Mouse (Mus musculus) liver, embryonic 14.5 days (tissue): ENCODE data around the gene Ptpn13. TPM values are rescaled to one million over a fixed set of nuclear protein-coding genes. Genes with fewer than 3 reads are reported as not detected.

Experiments
- ATAC-seq: fragments of 200-750 bp; cut with Nextera tagmentation; 2 replicates; pipeline ENCODE4 v1.8.0; 2017; ENCODE audit warnings: moderate number of reproducible peaks, mild to moderate bottlenecking, moderate library complexity; ENCODE audit not compliant: insufficient read depth
- DNase-seq, 3 experiments: peaks; one replicate each; pipeline ENCODE4 v3.0.0-alpha.2; 2012 to 2013; ENCODE audit warnings: low read depth in 3 of 3, low spot score in 3 of 3
- H3K27ac ChIP-seq: fragments of 300-500 bp; sonication (generic); 2 replicates; pipeline ENCODE4 v1.5.1; 2014; ENCODE audit warnings: moderate library complexity, mild to moderate bottlenecking, control low read depth, inconsistent platforms
- H3K27me3 ChIP-seq: fragments of 300-500 bp; sonication (generic); 2 replicates; pipeline ENCODE4 v1.6.1; 2014; ENCODE audit warnings: mild to moderate bottlenecking, low read length, moderate library complexity; ENCODE audit not compliant: control insufficient read depth, insufficient read depth
- H3K36me3 ChIP-seq: fragments of 300-500 bp; sonication (generic); replicated peaks from 2 replicates; pipeline ENCODE4 v1.6.1; 2014; ENCODE audit warnings: low read depth; ENCODE audit not compliant: control insufficient read depth, insufficient read depth
- H3K4me1 ChIP-seq, 2 experiments: fragments of 200-500 bp in 1 of 2; fragments of 300-500 bp in 1 of 2; sonication (generic) in 1 of 2; replicated peaks; 2 replicates each; pipeline ENCODE4 v1.6.1; 2012 to 2014; ENCODE audit warnings: antibody characterized with exemption in 1 of 2, inconsistent platforms in 1 of 2, low read length in 1 of 2; ENCODE audit not compliant: control insufficient read depth in 2 of 2, insufficient read depth in 2 of 2
- H3K4me2 ChIP-seq: fragments of 300-500 bp; sonication (generic); 2 replicates; pipeline ENCODE4 v1.6.1; 2014; ENCODE audit warnings: low read depth, mild to moderate bottlenecking, control low read depth, moderate library complexity
- H3K4me3 ChIP-seq, 2 experiments: fragments of 200-500 bp in 1 of 2; fragments of 300-500 bp in 1 of 2; sonication (generic) in 1 of 2; 2 replicates each; pipeline ENCODE4 v1.5.1; 2012 to 2014; ENCODE audit warnings: low read depth in 2 of 2, low read length in 2 of 2, mild to moderate bottlenecking in 2 of 2, control low read depth in 1 of 2, inconsistent platforms in 1 of 2, moderate library complexity in 1 of 2; ENCODE audit not compliant: insufficient read depth in 1 of 2
- H3K9ac ChIP-seq: fragments of 300-500 bp; sonication (generic); replicated peaks from 2 replicates; pipeline ENCODE4 v1.6.1; 2014; ENCODE audit warnings: mild to moderate bottlenecking, control low read depth, moderate library complexity
- H3K9me3 ChIP-seq: fragments of 300-500 bp; sonication (generic); 2 replicates; pipeline ENCODE4 v1.6.1; 2016; ENCODE audit warnings: low read length, mixed read lengths; ENCODE audit not compliant: control insufficient read depth
- CTCF ChIP-seq: IDR thresholded peaks from 2 replicates; pipeline ENCODE4 v1.5.1; 2016; ENCODE audit warnings: antibody characterized with exemption, low read depth, control low read depth
- EP300 ChIP-seq: IDR thresholded peaks from 2 replicates; pipeline ENCODE4 v1.6.1; 2016; ENCODE audit warnings: antibody characterized with exemption, low read depth
- WGBS: fragments of 180-500 bp; shearing (Covaris S2); extraction: QIAGEN DNeasy Blood & Tissue Kit; methylation state at CpG from one replicate; pipeline ENCODE4 v1.1.7; 2014; ENCODE audit not compliant: insufficient replicate concordance; 5-methylcytosine and 5-hydroxymethylcytosine counted together
- polyA plus RNA-seq, 2 experiments: library from polyadenylated mRNA; depleted of rRNA in 1 of 2; stranded (reverse) in 1 of 2; unstranded in 1 of 2; fragments of >200 nt; fragmentation: Nextera tagmentation in 1 of 2; extraction: Ambion mirVana in 1 of 2; gene quantifications; 2 replicates each; pipeline versions ENCODE4 v1.2.1 to v1.2.3; 2012 to 2014

Gene Ptpn13
- polyA plus RNA-seq, 2 experiments, result 0.53 to 1.0 TPM

DNA sequence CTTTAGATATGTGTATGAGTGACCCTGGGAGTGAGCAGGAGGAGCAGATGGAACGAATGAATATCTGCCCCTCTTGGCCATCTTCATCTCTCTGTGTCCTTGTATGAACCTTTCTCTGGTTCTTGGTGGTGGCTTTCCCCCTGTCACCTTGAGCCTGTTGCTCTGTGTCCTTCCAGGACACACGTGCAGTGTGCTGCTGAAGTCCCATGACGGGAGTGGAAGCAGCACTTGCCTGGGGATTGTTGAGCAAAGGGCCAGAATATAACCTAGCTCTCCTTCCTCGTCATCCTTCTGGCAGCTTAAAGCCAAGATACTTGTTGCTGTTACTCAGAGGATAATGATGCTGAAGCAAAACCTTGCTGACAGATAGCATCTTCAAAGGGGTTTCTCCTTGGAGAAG lies 39.3 kb downstream of the Ptpn13 start:
- H3K27ac ChIP-seq, result no peak overlapping the region
- no peaks in the 10 kb centered on the region for H3K36me3 ChIP-seq
- 56% methylated on average over 4 of the region's 4 CpGs for WGBS
- H3K9ac ChIP-seq, result no peak overlapping the region
- H3K4me3 ChIP-seq, result no peak overlapping the region
- ATAC-seq (no peak), DNase-seq (no peak)
- H3K27me3 ChIP-seq, result no peaks in the 10 kb centered on the region
- H3K9me3 ChIP-seq, result no peaks in the 10 kb centered on the region
- no peak overlapping the region for H3K4me2 ChIP-seq
- no peaks in the 10 kb centered on the region for H3K4me1 ChIP-seq
- no peak for TF ChIP-seq EP300
- no peak for TF ChIP-seq CTCF

DNA sequence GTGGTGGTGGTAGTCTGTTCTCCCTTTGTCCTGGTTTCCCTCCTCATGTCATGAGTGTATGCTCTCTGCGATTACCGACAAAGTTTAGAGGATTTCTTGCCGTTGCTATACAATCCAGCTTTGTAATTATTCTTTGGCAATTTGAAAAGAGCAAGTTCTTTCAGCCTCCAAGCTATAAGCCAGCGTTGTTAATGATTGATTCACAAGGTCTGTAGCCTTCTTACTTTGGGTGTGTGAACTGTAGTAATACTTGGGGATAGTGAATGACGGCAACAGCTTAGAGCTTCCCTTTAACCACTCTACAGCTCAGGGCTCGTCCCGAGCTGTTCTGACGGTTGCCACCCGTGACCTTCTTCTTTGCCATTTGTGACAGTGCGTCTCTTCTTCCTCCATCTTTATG lies 39.8 kb downstream of the Ptpn13 start:
- no peak overlapping the region for H3K4me2 ChIP-seq
- no peak for TF ChIP-seq EP300
- no peak for TF ChIP-seq CTCF
- 70% methylated on average over 10 of the region's 10 CpGs for WGBS
- ATAC-seq (no peak), DNase-seq (no peak)
- H3K27ac ChIP-seq, result no peak overlapping the region
- H3K4me1 ChIP-seq, result no peaks in the 10 kb centered on the region
- no peaks in the 10 kb centered on the region for H3K36me3 ChIP-seq
- no peaks in the 10 kb centered on the region for H3K27me3 ChIP-seq
- no peaks in the 10 kb centered on the region for H3K9me3 ChIP-seq
- no peak overlapping the region for H3K9ac ChIP-seq
- no peak overlapping the region for H3K4me3 ChIP-seq

DNA sequence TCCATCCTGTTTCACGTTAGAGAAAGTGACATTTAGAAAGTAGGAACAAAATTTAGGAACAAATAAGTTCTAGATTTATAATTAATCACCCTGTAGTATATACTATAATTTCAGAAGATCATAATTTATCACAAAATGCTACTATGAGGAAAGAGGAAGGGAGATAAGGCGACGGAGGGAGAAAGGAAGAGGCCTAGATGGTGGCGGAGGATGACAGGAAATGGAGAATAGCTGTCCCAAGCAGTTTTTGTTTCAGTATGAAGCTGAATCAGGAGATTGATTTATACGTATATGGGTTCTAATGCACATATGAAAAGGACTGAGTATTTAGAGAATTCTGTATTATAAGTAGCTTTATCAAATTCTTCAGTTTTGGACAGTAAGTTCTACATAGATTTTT lies 47.7 kb downstream of the Ptpn13 start:
- no peaks in the 10 kb centered on the region for H3K4me1 ChIP-seq
- TF ChIP-seq EP300 (no peak), CTCF (no peak)
- no peaks in the 10 kb centered on the region for H3K27me3 ChIP-seq
- no peak overlapping the region for H3K27ac ChIP-seq
- H3K9ac ChIP-seq, result no peak overlapping the region
- no peak for ATAC-seq
- no peak overlapping the region for H3K4me3 ChIP-seq
- 19% methylated on average over 5 of the region's 5 CpGs for WGBS
- H3K9me3 ChIP-seq, result no peaks in the 10 kb centered on the region
- H3K36me3 ChIP-seq, result no peaks in the 10 kb centered on the region
- no peak overlapping the region for H3K4me2 ChIP-seq
- no peak for DNase-seq

DNA sequence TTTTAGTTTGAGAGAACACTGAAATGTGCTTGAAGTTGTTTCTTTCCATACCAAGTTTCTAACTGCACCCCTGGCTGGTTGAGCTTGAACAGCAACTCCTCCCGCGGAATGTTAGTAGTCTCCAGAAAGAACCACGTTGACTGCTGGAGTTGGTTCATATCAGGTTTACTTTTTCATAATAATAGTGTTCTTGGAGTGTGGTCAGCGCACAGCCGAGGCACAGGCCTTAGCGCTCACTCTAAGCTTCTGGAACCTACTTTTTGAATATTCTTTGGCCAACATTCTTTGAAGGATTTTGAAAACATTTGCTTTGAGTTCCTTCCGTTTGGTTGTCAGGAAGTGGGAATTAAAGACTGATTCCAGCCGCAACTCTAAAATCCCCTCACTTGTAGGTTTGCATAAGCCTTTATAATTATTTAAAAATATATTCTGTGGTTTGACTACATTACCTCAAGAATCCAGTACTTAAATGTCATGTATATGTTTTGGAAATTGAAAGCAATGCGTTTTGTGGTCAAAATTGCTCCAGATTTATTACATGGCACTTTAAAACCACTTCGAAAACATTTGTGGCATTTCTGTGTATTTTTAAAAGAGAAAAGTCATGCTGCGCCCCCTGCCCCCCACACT lies 48.6 kb downstream of the Ptpn13 start:
- no peaks in the 10 kb centered on the region for H3K36me3 ChIP-seq
- TF ChIP-seq CTCF (no peak), EP300 (no peak)
- no peak for DNase-seq
- no peaks in the 10 kb centered on the region for H3K27me3 ChIP-seq
- no peak overlapping the region for H3K9ac ChIP-seq
- H3K4me2 ChIP-seq, result no peak overlapping the region
- no peaks in the 10 kb centered on the region; a peak in 1 of 4 replicates for H3K4me1 ChIP-seq
- no peak for ATAC-seq
- no peak overlapping the region for H3K27ac ChIP-seq
- WGBS, result 73% methylated on average over 11 of the region's 11 CpGs
- H3K9me3 ChIP-seq, result no peaks in the 10 kb centered on the region
- H3K4me3 ChIP-seq, result no peak overlapping the region

DNA sequence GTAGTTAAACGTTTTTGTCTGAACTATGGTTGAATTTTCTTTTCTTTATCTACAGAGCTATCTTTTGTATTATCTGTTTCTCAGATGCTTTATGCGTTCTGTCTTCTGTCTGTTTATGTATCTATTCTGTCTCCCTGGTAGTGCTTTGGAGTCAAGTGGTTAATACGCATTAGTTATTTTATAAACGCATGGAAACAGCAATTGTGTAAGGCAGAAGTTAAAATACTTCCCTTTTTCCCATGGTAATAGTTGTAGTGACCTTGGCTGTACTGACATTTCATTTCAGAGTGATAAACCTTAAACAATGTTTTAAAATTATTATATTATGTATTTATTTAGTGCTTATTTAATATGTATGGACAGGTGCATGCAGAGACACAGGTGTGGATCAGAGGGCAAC lies 49.3 kb downstream of the Ptpn13 start:
- Histone ChIP-seq H3K9ac (no peak overlapping the region), H3K4me3 (no peak overlapping the region), H3K36me3 (no peaks in the 10 kb centered on the region), H3K4me1 (no peaks in the 10 kb centered on the region; a peak in 1 of 4 replicates), H3K27ac (no peak overlapping the region), H3K27me3 (no peaks in the 10 kb centered on the region), H3K4me2 (no peak overlapping the region), H3K9me3 (no peaks in the 10 kb centered on the region)
- TF ChIP-seq CTCF (no peak), EP300 (no peak)
- ATAC-seq (no peak), DNase-seq (no peak)
- 58% methylated on average over 4 of the region's 4 CpGs for WGBS
